Mouse (Mus musculus): ENCODE data around the gene Lmf2. TPM values are rescaled to one million over a fixed set of nuclear protein-coding genes. Genes with fewer than 3 reads are reported as not detected.

Gene Lmf2
- total RNA-seq, 1 experiment from 2014 or later, result 40.6 TPM

GRCm38 (mm10) chr15:89372536-89372935 is 17.1 kb upstream of the Lmf2 start:
- DNase-seq, result no peak

GRCm38 (mm10) chr15:89372068-89372467 is 16.6 kb upstream of the Lmf2 start:
- no peak for DNase-seq

GRCm38 (mm10) chr15:89365141-89365551 is 9.7 kb upstream of the Lmf2 start:
- no peak for DNase-seq

GRCm38 (mm10) chr15:89363051-89363450 is 7.6 kb upstream of the Lmf2 start:
- DNase-seq, result no peak

- no peak for DNase-seq
Observed at GRCm38 (mm10) chr15:89358784-89359183, 3.3 kb upstream of the Lmf2 start.

GRCm38 (mm10) chr15:89356372-89356771 is 913 bp upstream of the Lmf2 start:
- DNase-seq, result peak; percentile 73

GRCm38 (mm10) chr15:89354455-89354854 is 1.0 kb downstream of the Lmf2 start:
- no peak for DNase-seq

GRCm38 (mm10) chr15:89353837-89354236 is 1.6 kb downstream of the Lmf2 start:
- no peak for DNase-seq

GRCm38 (mm10) chr15:89352795-89353194 is 2.7 kb downstream of the Lmf2 start:
- no peak for DNase-seq

- no peak for DNase-seq
Observed at GRCm38 (mm10) chr15:89352054-89352453, 3.4 kb downstream of the Lmf2 start.

- DNase-seq, result no peak
Observed at GRCm38 (mm10) chr15:89351302-89351701, 4.2 kb downstream of the Lmf2 start.

- no peak for DNase-seq
Observed at GRCm38 (mm10) chr15:89350447-89350846, 5.0 kb downstream of the Lmf2 start.

GRCm38 (mm10) chr15:89343325-89343724 is 12.1 kb downstream of the Lmf2 start:
- no peak for DNase-seq

GRCm38 (mm10) chr15:89341678-89342077 is 13.8 kb downstream of the Lmf2 start:
- DNase-seq, result no peak

GRCm38 (mm10) chr15:89340136-89340535 is 15.3 kb downstream of the Lmf2 start:
- no peak for DNase-seq

- no peak for DNase-seq
Observed at GRCm38 (mm10) chr15:89339696-89340095, 15.8 kb downstream of the Lmf2 start.

- DNase-seq, result no peak
Observed at GRCm38 (mm10) chr15:89336422-89336821, 19.0 kb downstream of the Lmf2 start.

GRCm38 (mm10) chr15:89334774-89335537 is 20.5 kb downstream of the Lmf2 start:
- DNase-seq, result no peak

- no peak for DNase-seq
Observed at GRCm38 (mm10) chr15:89334271-89334670, 21.2 kb downstream of the Lmf2 start, which contains the start of gene Miox. Gene Miox (plus strand): TSS chr15:89334398.

- DNase-seq, result no peak
Observed at GRCm38 (mm10) chr15:89326441-89326840, 29.0 kb downstream of the Lmf2 start.

- no peak for DNase-seq
Observed at GRCm38 (mm10) chr15:89323656-89324055, 31.8 kb downstream of the Lmf2 start.

GRCm38 (mm10) chr15:89322670-89323522 is 32.6 kb downstream of the Lmf2 start, which contains the start of gene Adm2:
Gene Adm2 (plus strand): TSS chr15:89322720.
- DNase-seq, result no peak

- no peak for DNase-seq
Observed at GRCm38 (mm10) chr15:89321264-89321663, 34.2 kb downstream of the Lmf2 start.
